13 mouse cellular contexts compared by ENCODE assay signal in genomic region chr7:4630198-4630597, GRCm38 (mm10). TPM values are rescaled to one million over a fixed set of nuclear protein-coding genes. Genes with fewer than 3 reads are reported as not detected.
DNase-seq lines count a peak whose midpoint lies in the region; ATAC-seq and TF ChIP-seq lines count a peak whose summit lies in the region.
"Had no signal": no experiment of that assay in that cellular context is flagged by ENCODE, and none has a peak within 500 bp of the region (broad histone marks: within the 10 kb centered on the region; RNA-seq: fewer than 3 reads in every experiment).

No protein-coding gene starts in this region.

- no peak for TF ChIP-seq POLR2A in kidney, adult 2 months (IDR thresholded peaks at IDR 0.05; ENCODE audit: low read depth, low read length)

- no peak for TF ChIP-seq CTCF in kidney, adult 2 months (conservative IDR thresholded peaks at IDR 0.05; ENCODE audit: insufficient read depth, insufficient read length, low read depth, low read length)

- peak overlapping the region; percentile 67 for H3K9ac ChIP-seq in liver, embryonic 15.5 days
- H3K9ac ChIP-seq: neural tube, embryonic 12.5 days had no signal

- WGBS in kidney, adult 2 months: 58% methylated on average over 1 of the region's 1 CpGs
- 8% methylated on average over 1 of the region's 1 CpGs for WGBS in liver, embryonic 15.5 days (ENCODE audit: insufficient replicate concordance)

- ATAC-seq in liver, embryonic 15.5 days (ENCODE audit: insufficient read depth): peak; percentile 91

- DNase-seq in 416B (ENCODE audit: low read depth) (peak; percentile 88), MEL-GATA-1-ER (ENCODE audit: extremely low read depth, low read depth) (peak; percentile 94)
- DNase-seq in kidney, adult 2 months: peak; percentile 77
- no peak for DNase-seq in gastrocnemius, adult 18-20 months (ENCODE audit: low spot score)
- DNase-seq in left cerebral cortex, adult 9 months (ENCODE audit: low spot score in 2 of 2): no peak
- DNase-seq in layer of hippocampus, adult 8-10 months (ENCODE audit: low spot score in 2 of 2): no peak
- DNase-seq in cerebellum, postnatal 4 days (ENCODE audit: low spot score in 2 of 2): no peak
- DNase-seq: adrenal gland, postnatal 10 days; right cerebral cortex, postnatal 4 days had no signal

- H3K4me3 ChIP-seq in kidney, adult 2 months (ENCODE audit: insufficient read depth, low read depth, low read length): no peak overlapping the region
- peak overlapping the region; percentile 64 for H3K4me3 ChIP-seq in liver, embryonic 15.5 days (replicated peaks)
- H3K4me3 ChIP-seq: neural tube, embryonic 12.5 days had no signal

- peaks cover 3% of the 10 kb centered on the region; the same call in 1 of the 2 replicates for H3K4me1 ChIP-seq in kidney, adult 2 months (ENCODE audit: control insufficient read depth, insufficient read depth, low read length)
- peaks cover 65% of the 10 kb centered on the region for H3K4me1 ChIP-seq in liver, embryonic 15.5 days (replicated peaks)
- H3K4me1 ChIP-seq: neural tube, embryonic 12.5 days had no signal

- peaks cover 2% of the 10 kb centered on the region for H3K36me3 ChIP-seq in kidney, adult 2 months (ENCODE audit: control insufficient read depth, insufficient read depth, low read length)
- H3K36me3 ChIP-seq in liver, embryonic 15.5 days (replicated peaks): peaks cover 59% of the 10 kb centered on the region

- peak overlapping the region; percentile 77 for H3K4me2 ChIP-seq in liver, embryonic 15.5 days
- H3K4me2 ChIP-seq: neural tube, embryonic 12.5 days had no signal

- no peaks in the 10 kb centered on the region for H3K27me3 ChIP-seq in kidney, adult 2 months (replicated peaks; ENCODE audit: control insufficient read depth, insufficient read depth, low read length)
- no peaks in the 10 kb centered on the region for H3K27me3 ChIP-seq in liver, embryonic 15.5 days
- H3K27me3 ChIP-seq: neural tube, embryonic 12.5 days had no signal

- H3K9me3 ChIP-seq in liver, embryonic 15.5 days (replicated peaks): no peaks in the 10 kb centered on the region
- H3K9me3 ChIP-seq: neural tube, embryonic 12.5 days had no signal

- H3K27ac ChIP-seq in kidney, adult 2 months (ENCODE audit: insufficient read depth, low read depth, low read length): no peak overlapping the region
- peak overlapping the region; percentile 97 for H3K27ac ChIP-seq in liver, embryonic 15.5 days (replicated peaks)
- H3K27ac ChIP-seq: macrophage; neural tube, embryonic 12.5 days had no signal

RNA-seq across cellular contexts. Expression of gene Tmem86b, which starts 1.0 kb away (rescaled TPM):
- polyA plus RNA-seq in kidney, adult 2 months (2012; rRNA removed): 83.0 and 86.5 TPM in 2 replicates
- 34.4 and 39.1 TPM in 2 replicates for polyA plus RNA-seq in liver, embryonic 15.5 days (2015; fragmentation: Nextera tagmentation; extraction: Ambion mirVana)
- 1 to 10 TPM; 2.3 to 2.6 TPM for total RNA-seq in gastrocnemius, adult 18-20 months (2021)
- 10 to 100 TPM; 15.4 to 27.0 (median 20.7) TPM for total RNA-seq in layer of hippocampus, adult 8-10 months (2022)

RNA-seq across cellular contexts. Expression of gene Ptprh, which starts 26.4 kb away (rescaled TPM):
- polyA plus RNA-seq in kidney, adult 2 months (2012; rRNA removed): 0.22 and 0.24 TPM in 2 replicates
- not detected in 2 replicates for polyA plus RNA-seq in liver, embryonic 15.5 days (2015; fragmentation: Nextera tagmentation; extraction: Ambion mirVana)
- not detected for total RNA-seq in gastrocnemius, adult 18-20 months (2021)
- under 1 TPM; 0.59 to 0.85 (median 0.67) TPM for total RNA-seq in layer of hippocampus, adult 8-10 months (2022)
- total RNA-seq: adrenal gland, postnatal 10 days; heart, postnatal 25 days had no signal
- polyA plus RNA-seq: macrophage; neural tube, embryonic 12.5 days had no signal

RNA-seq across cellular contexts. Expression of gene Ppp6r1, which starts 28.6 kb away (rescaled TPM):
- 103 and 109 TPM in 2 replicates for polyA plus RNA-seq in kidney, adult 2 months (2012; rRNA removed)
- 6.5 and 8.1 TPM in 2 replicates for polyA plus RNA-seq in liver, embryonic 15.5 days (2015; fragmentation: Nextera tagmentation; extraction: Ambion mirVana)
- 10 to 100 TPM; 45.8 to 46.6 TPM for total RNA-seq in gastrocnemius, adult 18-20 months (2021)
- 100 to 1,000 TPM; 130 to 139 (median 134) TPM for total RNA-seq in layer of hippocampus, adult 8-10 months (2022)

RNA-seq across cellular contexts. Expression of gene Hspbp1, which starts 54.7 kb away (rescaled TPM):
- 36.6 and 39.4 TPM in 2 replicates for polyA plus RNA-seq in kidney, adult 2 months (2012; rRNA removed)
- polyA plus RNA-seq in liver, embryonic 15.5 days (2015; fragmentation: Nextera tagmentation; extraction: Ambion mirVana): 54.4 and 58.1 TPM in 2 replicates
- 10 to 100 TPM; 22.1 to 23.9 TPM for total RNA-seq in gastrocnemius, adult 18-20 months (2021)
- 10 to 100 TPM; 76.4 to 91.2 (median 84.1) TPM for total RNA-seq in layer of hippocampus, adult 8-10 months (2022)

Comparison
In these comparisons a context has a peak if more than half of its experiments do, and no peak if none do; other contexts are left out.
1. DNase-seq: peak in 416B (single experiment), MEL-GATA-1-ER (single experiment) and kidney, adult 2 months (single experiment); none in gastrocnemius, adult 18-20 months (single experiment), left cerebral cortex, adult 9 months (0 of 2), layer of hippocampus, adult 8-10 months (0 of 2) and cerebellum, postnatal 4 days (0 of 2).
2. RNA of gene Tmem86b, which starts 1.0 kb away (total RNA-seq): 15.4 to 27.0 TPM in layer of hippocampus, adult 8-10 months; 2.3 to 2.6 TPM in gastrocnemius, adult 18-20 months; every median in the first group is over 4 times any median in the second.